Mouse (Mus musculus) spleen, adult 2 months (tissue): ENCODE data around the gene Chmp4b.

Experiments used
- CTCF ChIP-seq: fragments of 200-500 bp; IDR thresholded peaks from 2 replicates; pipeline ENCODE4 v1.5.1; 2011; ENCODE audit warnings: mild to moderate bottlenecking, inconsistent platforms; ENCODE audit not compliant: insufficient read depth, insufficient read length, insufficient replicate concordance; ENCODE audit errors: extremely low read depth
- POLR2A ChIP-seq: fragments of 200-500 bp; IDR thresholded peaks from 2 replicates; pipeline ENCODE4 v1.6.1; 2011; ENCODE audit warnings: low read depth, low read length, inconsistent platforms

- TF ChIP-seq CTCF (no peak), POLR2A (no peak)
These were observed 8.1 kb downstream of the Chmp4b start for GRCm38 (mm10) chr2:154659531-154660074.
